In genomic region chr17:61273631-61274030, GRCm38 (mm10) we compare ENCODE assay signal across 26 mouse cellular contexts.
"Had no signal": no experiment of that assay in that cellular context is flagged by ENCODE, and none has a peak within 500 bp of the region (broad histone marks: within the 10 kb centered on the region; RNA-seq: fewer than 3 reads in every experiment).

No protein-coding gene starts in this region.

- ATAC-seq: hindbrain, embryonic 16.5 days; inflammation-experienced regulatory T-cells, adult 6 months; intestine, embryonic 15.5 days; intestine, postnatal 0 days had no signal

- H3K27me3 ChIP-seq: heart, embryonic 12.5 days; hindbrain, embryonic 12.5 days; intestine, embryonic 15.5 days; limb, embryonic 12.5 days; liver, embryonic 13.5 days; liver, embryonic 15.5 days had no signal

- H3K4me2 ChIP-seq: heart, embryonic 12.5 days; hindbrain, embryonic 12.5 days; hindbrain, embryonic 14.5 days; intestine, embryonic 15.5 days; limb, embryonic 12.5 days; liver, embryonic 11.5 days; liver, embryonic 13.5 days; liver, embryonic 15.5 days had no signal

- H3K36me3 ChIP-seq: heart, embryonic 10.5 days; heart, embryonic 12.5 days; hindbrain, embryonic 10.5 days; hindbrain, embryonic 12.5 days; intestine, embryonic 15.5 days; limb, embryonic 10.5 days; limb, embryonic 12.5 days; liver, embryonic 13.5 days; liver, embryonic 15.5 days had no signal

- H3K4me3 ChIP-seq: gastrocnemius, adult 2 months; heart, embryonic 10.5 days; heart, embryonic 12.5 days; hindbrain, embryonic 10.5 days; hindbrain, embryonic 12.5 days; intestine, embryonic 15.5 days; limb, embryonic 10.5 days; limb, embryonic 12.5 days; liver, embryonic 13.5 days; liver, embryonic 15.5 days had no signal

- H3K27ac ChIP-seq: gastrocnemius, adult 2 months; heart, embryonic 10.5 days; hindbrain, embryonic 10.5 days; hindbrain, embryonic 12.5 days; hindbrain, embryonic 14.5 days; intestine, embryonic 15.5 days; kidney, postnatal 0 days; limb, embryonic 10.5 days; limb, embryonic 12.5 days; liver, embryonic 13.5 days; liver, embryonic 15.5 days had no signal

- H3K4me1 ChIP-seq: heart, embryonic 10.5 days; heart, embryonic 12.5 days; hindbrain, embryonic 10.5 days; hindbrain, embryonic 12.5 days; intestine, embryonic 15.5 days; limb, embryonic 10.5 days; limb, embryonic 12.5 days; liver, embryonic 13.5 days; liver, embryonic 15.5 days had no signal

- DNase-seq: gastrocnemius, adult 2 months; gastrocnemius, postnatal 14 days; gastrocnemius, postnatal 36 days; heart, adult 18-20 months; heart, postnatal 10 days; heart, postnatal 4 days; kidney, adult 18-20 months; kidney, adult 8-10 months; kidney, postnatal 14 days; kidney, postnatal 36 days; liver; liver, embryonic 13.5 days had no signal

- H3K9me3 ChIP-seq: heart, embryonic 10.5 days; heart, embryonic 12.5 days; hindbrain, embryonic 12.5 days; intestine, embryonic 15.5 days; limb, embryonic 10.5 days; liver, embryonic 13.5 days; liver, embryonic 15.5 days had no signal

- H3K9ac ChIP-seq: heart, embryonic 12.5 days; hindbrain, embryonic 12.5 days; hindbrain, embryonic 14.5 days; intestine, embryonic 15.5 days; limb, embryonic 12.5 days; liver, embryonic 13.5 days; liver, embryonic 15.5 days had no signal
